Mouse (Mus musculus): ENCODE measurements at regions not wholly inside any gene's neighbourhood (a gene's known extent, or its start where the extent isn't known, plus 50 kb on each side); places are given as distances from the start of the nearest gene placed in this dataset.

GRCm38 (mm10) chr4:66478601-66479217 lies 74.3 kb upstream of the Astn2 start:
- DNase-seq (ENCODE audit: low read depth, low spot score): no peak

Measured in retina, adult 2 months (tissue).